Mouse (Mus musculus): ENCODE data around the gene Pikfyve.
"Not testable (repeated sequence)": the region's sequence is repeated elsewhere in the genome, so short reads cannot be mapped to it uniquely, and the experiment has no call there.

Pikfyve gene

DNA sequence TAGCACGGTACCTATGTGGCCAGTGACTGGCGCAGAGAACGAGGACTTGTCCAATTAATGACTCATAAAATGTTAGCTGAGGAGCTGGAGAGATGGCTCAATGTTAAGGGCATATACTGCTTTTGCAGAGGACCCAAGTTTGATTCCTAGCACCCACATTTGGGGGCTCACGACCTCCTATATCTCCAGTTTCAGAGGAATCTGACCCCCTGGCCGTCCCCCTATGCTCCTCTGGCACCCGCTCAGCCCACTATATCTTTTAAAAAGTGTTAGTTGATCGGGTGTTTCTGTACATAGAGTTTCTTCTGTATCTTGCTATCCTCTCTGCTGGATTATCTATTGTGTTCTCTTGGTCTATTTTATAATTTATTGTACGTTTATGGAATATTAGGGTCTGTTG lies 1.5 kb upstream of the Pikfyve start:
- DNase-seq (ENCODE audit: low read depth): no peak

DNA sequence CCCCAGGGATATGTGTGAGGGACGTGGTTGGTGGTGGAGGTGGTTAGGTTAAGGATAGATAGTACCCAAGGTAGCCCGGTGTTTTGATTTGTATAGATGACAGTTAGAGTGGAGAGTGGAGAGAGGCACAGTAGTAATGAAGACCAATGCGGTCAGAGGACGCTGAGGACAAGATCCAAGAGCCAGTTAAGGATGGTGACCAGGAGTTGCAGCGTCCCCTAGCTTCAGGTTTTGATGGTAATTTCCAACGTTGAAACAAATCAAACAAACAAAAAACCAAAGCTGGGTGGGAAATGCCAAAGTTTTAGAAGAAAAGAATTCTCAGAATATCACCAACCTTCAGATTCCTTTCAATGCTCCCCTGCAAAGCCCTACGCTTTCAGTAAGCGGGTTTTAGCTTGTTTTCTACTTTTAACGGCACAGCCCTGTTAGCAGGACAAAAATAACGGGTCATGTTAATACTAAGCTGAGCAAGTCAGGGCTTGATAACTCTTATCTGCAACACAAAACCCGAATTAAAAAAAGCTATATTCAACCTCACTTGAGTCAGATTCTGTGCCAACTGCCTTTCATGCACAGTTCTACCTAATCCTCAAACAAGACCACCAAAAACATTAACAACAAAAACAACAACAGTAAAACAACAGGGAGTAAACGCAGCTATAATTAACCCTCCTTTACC lies 818 bp upstream of the Pikfyve start:
- DNase-seq (ENCODE audit: low read depth): peak; percentile 50

DNA sequence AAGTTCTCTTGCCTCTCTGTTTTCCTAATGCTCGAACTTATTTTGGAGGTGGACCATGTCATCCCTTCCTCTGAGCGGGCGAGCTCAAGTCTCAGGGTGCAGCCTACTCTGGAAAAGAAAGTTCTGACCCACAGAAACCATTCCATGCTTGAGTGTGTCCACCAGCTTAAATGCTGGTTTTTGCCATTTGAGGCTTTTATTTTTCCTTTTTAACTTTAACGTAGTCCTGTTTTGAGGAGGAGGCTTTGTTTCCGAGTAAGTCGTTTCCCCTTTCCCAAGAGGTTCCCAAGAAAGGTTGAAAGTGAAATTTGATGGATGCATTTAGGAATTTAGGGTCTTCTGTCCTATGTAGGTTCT lies 569 bp downstream of the Pikfyve start:
- DNase-seq (ENCODE audit: low read depth): peak; percentile 44

DNA sequence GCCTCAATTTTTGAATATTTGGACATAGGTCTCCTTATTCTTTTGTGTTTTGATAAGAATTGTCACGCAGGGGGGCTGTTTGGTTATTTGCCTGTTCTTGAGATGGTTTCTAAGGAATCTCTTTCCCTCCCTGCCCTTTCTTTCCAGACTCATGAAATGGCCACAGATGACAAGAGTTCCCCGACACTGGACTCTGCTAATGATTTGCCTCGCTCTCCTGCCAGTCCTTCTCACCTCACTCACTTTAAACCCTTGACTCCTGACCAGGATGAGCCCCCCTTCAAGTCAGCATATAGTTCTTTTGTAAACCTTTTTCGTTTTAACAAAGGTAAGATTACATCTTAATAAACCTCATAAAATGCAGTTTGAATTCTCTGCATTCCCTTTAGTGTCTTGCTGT lies 3.7 kb downstream of the Pikfyve start:
- no peak for DNase-seq (ENCODE audit: low read depth)

DNA sequence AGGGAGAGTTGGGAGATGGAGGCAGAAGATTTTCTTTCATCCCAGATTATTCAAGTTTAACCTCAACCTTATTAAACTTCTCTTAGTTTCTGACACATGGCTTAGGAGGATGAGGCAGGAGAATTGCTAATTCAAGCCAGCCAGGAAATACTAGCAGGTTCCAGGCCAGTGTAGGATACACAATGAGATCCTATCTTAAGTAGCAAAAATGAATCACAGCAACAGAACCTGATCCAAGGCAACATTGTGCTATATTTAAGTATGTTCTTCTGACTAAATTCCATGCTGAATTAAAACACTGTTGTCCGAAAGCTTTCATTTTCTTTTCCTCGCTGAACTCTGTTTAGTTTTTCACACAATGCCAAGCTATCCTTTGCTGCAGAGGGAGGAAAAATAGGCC lies 6.7 kb downstream of the Pikfyve start:
- no peak for DNase-seq (ENCODE audit: low read depth)

DNA sequence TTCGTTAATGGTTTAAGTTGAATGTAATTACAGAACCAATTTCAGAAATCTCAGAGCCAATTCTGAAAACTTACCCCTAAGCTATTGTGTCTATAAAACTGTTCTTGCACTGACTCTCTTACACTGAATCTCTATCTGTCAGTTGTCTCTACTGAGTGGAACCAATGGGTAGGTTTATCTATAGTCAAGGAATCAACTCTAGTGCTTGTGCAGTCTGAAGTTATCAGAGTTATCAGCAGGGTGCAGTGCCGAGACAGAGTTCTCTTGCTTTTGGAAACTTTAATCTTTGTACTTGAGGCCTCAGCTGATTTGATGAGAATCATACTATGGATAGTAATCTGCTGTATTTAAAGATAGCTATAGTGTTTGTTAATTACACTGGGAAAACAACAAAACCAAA lies 11.9 kb downstream of the Pikfyve start:
- no peak for DNase-seq (ENCODE audit: low read depth)

DNA sequence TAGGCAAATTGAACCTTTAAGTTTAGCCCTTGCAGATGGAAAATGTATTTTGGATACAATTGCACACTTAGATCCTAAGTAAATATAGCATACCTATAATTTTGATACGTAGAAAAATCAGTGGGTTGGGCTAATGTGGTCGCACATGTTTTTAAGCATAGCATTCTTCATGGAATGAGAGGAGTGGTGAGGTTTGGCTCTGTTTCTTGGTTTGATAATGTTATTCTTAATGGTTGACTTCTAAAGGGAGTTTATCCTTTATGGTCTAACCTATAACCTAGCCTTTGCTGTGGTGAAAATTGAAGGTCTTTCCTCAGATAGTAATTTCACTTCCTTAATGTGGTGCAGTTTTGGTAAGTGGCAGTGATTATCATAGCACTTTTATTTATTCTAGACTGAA lies 12.4 kb downstream of the Pikfyve start:
- no peak for DNase-seq (ENCODE audit: low read depth)

DNA sequence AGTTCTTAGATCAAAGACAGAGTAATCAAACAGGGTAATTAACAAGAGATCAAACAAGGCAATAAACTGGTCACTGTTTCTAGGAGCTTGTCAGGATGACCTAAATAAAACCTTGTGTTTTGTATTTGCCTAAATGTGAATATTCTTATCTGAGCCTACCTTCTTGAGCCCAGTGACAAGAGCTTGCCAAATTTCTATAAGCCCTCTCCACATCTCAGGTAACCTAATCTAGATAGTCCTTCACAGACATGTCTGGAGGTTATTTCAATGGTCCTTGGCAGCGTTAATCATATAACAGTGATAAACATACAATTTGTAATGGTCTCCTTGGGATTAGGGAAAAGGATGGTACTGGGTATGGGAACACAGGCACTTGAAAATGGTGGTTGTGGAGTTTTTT lies 17.8 kb downstream of the Pikfyve start:
- DNase-seq (ENCODE audit: low read depth): no peak

DNA sequence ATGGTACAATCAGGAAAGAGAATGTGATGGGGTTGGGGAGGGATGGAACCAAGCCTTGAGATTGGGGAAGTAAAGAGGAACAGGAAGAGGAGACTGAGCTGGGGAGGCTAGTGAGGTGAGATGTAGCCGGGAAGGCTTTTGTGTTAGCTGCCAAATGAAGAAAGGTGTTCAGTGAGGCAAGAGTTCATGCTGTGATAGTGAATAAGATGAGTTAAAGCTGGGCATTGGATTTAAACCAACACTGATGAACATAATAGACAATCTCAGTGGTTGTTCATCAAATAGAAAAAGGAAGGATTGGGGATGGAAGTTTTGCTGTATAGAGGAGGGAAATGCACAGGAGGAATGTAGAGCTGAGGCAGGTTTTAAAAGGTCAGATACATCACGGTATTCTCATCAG lies 26.7 kb downstream of the Pikfyve start:
- DNase-seq (ENCODE audit: low read depth): no peak

DNA sequence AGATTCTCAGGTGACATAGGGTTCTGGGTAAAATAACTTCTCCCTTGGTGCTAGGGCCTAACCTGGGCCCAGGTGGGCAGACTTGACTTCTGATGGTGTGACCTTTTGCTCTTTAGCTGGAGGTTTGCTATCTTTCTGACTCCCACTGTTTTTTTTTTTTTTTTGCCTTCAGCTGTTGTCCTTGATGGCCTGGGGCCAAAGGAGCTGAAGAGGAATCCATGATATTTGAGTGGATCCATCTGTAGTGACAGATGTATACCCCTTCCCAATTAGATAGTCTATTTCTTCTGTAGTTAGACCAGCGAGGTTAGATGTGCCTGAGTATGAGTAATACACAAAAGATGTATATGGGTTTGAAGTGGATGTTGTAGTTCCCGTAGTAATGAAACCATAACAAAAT lies 31.1 kb downstream of the Pikfyve start:
- no peak for DNase-seq (ENCODE audit: low read depth)

DNA sequence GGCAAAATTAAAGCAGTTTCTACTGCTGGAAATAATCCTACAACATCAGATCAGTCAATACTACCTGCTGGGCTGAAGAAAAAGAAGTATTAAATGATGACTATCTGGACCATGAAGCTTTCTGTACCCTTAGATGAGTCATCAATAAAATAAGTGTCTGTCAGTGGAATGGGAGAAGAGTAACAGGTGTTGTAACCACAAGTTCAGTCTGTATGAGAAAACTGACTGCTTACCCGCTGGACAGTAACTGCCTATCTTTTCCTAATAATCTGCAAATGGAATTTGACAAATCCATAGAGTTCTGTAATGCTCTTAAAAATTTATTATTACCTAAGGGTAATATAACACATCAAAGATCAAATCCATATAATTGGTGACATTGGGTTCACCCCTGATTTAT lies 31.5 kb downstream of the Pikfyve start:
- DNase-seq (ENCODE audit: low read depth): no peak

DNA sequence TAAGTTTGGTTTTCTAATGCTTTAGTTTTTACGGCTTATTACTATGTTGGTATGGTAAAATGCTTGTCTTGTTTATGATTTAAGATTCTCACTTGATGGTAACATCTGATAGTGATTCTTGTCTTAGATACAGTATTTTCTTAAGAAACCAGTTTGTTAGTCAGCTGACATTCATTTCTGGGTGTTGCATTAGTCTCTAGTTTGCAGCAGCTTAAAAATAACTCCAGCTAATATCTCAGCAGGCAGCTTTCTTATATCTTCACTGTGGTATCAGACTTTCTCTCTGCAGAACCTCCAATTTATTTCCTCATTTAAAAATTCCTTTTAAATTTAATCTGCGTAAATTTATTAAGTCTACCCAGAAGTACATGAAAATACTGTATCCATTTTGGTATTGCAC lies 37.2 kb downstream of the Pikfyve start:
- no peak for DNase-seq (ENCODE audit: low read depth)

DNA sequence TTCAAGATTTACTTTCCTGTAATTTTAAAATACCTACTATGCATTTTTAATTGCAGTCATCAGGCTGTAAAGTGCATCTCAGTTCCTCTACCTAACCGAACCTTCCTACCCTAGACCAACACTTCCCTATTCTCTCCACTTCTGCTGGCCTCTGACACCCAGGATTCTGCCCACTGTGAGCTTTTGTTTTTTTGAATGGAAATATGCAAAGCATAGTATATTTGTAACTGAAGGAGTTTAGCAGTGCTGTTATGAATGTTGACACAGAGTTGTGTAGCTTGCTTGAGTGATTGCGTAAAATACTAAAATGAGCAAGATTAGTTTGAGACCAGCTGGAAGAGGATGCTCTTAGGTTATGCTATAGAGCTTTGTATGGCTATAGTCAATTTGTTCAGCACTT lies 41.2 kb downstream of the Pikfyve start:
- no peak for DNase-seq (ENCODE audit: low read depth)

DNA sequence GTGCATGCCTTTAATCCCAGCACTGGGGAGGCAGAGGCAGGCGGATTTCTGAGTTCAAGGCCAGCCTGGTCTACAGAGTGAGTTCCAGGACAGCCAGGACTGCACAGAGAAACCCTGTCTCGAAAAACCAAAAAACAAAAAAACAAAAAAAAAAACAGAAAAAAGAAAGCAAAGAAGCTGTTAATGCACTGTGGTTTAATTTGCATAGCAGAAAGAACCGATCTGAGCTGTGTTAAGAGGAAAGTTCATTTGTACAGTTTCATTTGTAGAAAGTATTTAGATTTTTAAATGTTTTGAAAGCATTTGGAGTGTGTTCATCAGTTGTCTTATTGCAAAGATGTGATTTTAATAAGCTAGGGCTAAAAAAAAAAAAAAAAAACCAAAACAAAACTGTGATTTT lies 43.3 kb downstream of the Pikfyve start:
- DNase-seq (ENCODE audit: low read depth): not testable (repeated sequence)

DNA sequence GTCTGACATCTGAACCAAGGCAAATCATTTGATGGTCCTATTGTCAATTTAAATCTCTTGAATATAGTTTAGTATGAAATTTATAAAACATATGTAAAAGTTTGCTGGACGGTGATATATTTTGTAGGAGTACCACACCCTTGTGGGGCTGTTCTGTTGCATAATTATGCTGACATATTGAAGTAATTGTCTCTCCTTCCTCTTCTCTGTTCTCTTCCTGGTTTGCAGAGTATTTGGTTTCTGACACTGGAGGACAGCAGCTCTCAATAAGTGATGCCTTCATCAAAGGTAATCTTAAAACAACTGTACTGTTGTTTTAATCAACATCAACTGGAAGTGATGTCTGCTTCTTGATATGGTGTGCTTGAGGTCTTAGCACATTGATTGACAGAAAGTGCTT lies 44.1 kb downstream of the Pikfyve start:
- no peak for DNase-seq (ENCODE audit: low read depth)

DNA sequence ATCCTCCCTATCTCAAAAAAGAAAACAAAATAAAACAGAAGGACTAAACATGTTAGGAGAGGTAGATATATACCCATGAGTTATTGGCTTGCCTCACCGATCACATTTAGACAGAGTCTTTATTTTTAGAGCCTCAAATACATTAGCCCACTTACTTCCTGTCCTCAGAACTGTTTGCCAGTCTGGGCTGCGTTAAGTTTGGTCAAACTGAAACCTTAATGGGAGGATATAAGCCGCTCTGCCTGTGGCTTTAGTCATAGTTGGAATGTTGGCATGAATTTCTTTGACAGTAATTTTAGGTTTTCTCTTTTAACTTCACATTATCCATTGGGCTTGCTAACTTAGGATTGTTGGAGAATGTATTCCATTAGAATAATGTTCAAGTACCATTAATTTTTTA lies 51.2 kb downstream of the Pikfyve start:
- no peak for DNase-seq (ENCODE audit: low read depth)

DNA sequence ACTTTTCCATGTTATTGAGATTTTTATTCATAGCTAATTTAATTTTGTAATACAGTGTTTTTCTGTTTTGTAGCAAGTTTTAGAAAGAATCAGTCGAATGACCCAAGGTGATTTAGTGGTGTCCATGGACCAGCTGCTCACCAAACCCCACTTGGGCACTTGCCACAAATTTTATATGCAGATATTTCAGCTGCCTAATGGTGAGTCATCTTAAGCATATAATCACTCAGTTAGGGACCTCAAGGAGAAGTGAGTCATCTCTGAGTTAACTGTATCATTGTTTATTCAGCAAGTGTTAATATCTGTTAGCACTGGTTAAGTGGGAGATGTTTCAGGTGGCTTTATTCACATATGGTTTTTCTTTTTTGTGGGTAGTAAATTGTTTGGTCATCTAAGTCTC lies 59.2 kb downstream of the Pikfyve start:
- DNase-seq (ENCODE audit: low read depth): peak; percentile 76

DNA sequence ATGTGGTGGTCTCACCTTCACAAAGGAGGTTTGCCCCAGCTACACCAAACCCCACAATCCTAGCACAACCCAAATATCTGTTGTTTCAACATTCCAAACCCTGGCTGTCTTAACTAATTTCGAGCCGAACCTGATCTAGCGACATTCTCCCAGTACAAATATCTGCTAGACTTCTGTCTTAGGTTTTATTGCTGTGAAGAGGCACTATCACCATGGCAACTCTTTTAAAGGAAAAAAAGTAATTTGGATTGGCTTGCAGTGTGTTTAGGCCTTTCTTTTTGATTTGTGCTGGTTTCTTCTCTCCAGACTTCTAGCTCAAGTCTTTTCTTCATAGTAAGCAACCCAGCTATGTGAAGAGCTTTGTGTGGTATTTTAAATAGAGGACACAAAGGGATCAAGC lies 94.0 kb downstream of the Pikfyve start:
- DNase-seq (ENCODE audit: low read depth): no peak

DNA sequence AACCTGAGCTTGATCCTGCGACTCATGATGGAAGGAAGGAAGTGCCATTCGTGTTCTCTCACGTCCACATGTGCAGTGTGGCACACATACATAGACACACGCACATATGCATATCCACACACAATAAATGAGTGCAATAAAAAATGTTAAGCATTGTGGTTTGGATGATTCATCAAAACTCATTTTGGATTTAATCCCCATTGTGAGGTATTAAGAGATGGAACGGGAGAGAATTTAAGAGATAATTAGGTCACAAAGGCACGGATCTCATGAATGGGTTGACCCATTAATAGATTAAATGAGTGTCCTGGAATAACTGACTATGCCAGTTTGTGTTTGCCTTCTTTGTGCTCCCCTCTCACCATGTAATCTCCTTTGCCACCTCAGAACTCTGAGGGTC lies 95.3 kb downstream of the Pikfyve start, which contains the start of gene Pth2r:
TSS of gene Pth2r (plus strand) at position 301 of the 400 bp plus-strand sequence.
- DNase-seq (ENCODE audit: low read depth): no peak

DNA sequence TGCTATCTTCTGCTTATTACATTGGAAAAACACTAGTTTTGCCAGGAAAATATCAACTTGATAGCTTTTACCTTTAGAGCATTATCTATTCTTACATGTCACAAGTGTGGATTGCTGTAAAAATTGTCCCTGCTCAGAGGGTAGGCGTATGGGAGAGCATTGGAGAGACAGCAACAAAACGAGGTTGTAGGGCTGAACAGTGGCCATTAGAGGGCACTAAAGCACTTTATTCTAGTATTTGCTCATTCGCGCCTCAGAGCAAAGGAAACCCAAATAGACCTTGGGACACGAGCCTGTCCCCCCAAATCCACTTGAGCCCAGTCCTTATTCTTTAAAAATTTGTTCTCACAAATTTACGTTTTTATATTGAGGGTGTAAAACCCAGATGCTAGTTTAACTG lies 96.3 kb downstream of the Pikfyve start:
- peak; percentile 70 for DNase-seq (ENCODE audit: low read depth)

DNA sequence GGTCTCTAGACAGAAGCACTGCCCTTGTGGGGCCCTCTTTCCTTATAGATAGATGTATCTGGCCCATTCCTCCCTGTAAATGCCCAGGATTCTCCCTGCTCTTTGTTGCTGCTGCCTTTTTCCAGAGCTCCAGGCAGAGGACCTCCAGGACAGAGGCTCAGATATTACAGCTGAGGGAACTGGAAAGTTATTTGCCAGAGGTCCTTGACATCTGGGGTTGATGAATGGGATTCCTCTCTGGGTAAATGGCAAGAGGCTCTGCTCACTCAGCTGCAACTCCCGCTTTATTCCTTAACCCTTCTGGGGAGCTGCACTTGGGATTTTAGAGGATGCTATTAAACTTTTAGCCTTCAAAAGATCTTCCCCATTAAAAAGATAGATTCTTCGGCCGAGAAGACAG lies 122.0 kb downstream of the Pikfyve start:
- DNase-seq (ENCODE audit: low read depth): no peak

DNA sequence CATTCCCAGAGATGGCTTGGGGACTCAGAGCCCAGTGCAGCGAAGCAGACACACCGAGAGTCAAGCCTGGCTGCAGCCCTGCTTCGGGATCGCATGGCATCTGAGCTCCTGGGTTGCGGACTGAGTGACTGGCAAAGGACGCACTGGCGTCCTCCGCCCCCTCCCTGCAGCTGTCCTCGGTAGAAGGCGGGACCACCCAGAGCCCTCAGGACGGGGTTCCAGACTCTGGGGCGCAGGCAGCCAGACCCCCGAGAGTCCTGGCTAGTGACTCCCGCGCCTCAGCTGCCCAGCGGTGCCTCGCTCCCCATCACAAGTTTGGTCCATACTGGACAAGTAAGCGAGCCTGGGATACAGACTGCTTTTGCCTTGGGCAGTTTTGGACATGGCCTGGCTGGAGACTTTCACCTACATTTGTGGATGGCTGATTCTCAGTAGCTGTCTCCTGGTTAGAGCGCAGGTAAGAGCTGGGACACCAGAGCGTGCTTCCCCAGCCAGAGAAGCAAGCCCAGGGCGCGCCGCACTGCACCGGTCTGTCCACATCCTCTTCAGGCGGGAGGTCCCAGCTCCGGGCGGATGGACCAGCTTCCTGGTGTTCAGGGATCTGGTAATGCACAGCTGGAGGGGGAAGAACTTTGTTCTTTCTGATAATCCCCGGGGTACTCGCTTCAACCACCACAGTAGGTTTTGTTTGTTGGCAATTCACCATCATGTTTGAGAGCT lies 124.9 kb downstream of the Pikfyve start:
- DNase-seq (ENCODE audit: low read depth): no peak

DNA sequence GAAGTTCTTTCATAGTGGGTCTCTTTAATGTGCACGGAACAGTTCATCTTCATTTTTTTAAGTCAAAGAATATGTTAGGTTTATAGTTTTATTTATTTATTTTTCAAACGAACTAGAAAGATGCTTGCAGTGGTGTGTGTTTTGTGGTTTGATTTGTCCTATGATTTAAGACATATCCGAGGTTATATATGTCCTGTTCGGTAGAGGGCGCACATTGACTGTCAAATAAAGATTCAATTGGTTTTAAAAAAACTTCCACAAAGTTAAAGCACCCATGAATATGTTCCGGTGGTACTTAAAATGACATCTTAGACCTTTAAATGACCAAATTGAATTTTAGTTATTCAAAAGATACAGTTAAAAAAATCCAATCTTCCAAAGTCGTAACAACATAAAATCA lies 125.6 kb downstream of the Pikfyve start:
- DNase-seq (ENCODE audit: low read depth): peak; percentile 82

DNA sequence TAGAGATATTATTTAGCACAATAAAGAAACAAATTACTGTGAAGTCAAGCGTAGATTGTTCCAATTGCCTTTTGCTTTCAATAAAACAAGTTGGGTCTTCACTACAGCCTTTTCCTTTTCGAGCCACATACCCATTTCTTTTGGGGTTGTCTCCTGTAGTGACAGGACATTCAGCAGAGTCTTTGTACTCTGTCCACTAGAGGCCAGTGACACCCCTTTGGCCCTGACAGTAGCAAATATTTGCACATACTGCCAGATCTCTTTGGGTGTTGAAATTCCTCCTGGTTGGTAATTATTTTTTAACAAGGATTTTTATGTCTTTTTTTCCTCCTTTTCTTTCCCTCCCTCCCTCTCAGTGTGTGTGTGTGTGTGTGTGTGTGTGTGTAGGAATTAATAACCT lies 126.4 kb downstream of the Pikfyve start:
- DNase-seq (ENCODE audit: low read depth): peak; percentile 19
